Mouse (Mus musculus) ES-CJ7 (cell line): ENCODE measurements around the gene Abcf1.
"Not testable (repeated sequence)": the region's sequence is repeated elsewhere in the genome, so short reads cannot be mapped to it uniquely, and the experiment has no call there.

Experiments
- DNase-seq: peaks from one replicate; pipeline ENCODE4 v3.0.0; 2011; ENCODE audit warnings: low read depth, low spot score

Gene Abcf1

DNA sequence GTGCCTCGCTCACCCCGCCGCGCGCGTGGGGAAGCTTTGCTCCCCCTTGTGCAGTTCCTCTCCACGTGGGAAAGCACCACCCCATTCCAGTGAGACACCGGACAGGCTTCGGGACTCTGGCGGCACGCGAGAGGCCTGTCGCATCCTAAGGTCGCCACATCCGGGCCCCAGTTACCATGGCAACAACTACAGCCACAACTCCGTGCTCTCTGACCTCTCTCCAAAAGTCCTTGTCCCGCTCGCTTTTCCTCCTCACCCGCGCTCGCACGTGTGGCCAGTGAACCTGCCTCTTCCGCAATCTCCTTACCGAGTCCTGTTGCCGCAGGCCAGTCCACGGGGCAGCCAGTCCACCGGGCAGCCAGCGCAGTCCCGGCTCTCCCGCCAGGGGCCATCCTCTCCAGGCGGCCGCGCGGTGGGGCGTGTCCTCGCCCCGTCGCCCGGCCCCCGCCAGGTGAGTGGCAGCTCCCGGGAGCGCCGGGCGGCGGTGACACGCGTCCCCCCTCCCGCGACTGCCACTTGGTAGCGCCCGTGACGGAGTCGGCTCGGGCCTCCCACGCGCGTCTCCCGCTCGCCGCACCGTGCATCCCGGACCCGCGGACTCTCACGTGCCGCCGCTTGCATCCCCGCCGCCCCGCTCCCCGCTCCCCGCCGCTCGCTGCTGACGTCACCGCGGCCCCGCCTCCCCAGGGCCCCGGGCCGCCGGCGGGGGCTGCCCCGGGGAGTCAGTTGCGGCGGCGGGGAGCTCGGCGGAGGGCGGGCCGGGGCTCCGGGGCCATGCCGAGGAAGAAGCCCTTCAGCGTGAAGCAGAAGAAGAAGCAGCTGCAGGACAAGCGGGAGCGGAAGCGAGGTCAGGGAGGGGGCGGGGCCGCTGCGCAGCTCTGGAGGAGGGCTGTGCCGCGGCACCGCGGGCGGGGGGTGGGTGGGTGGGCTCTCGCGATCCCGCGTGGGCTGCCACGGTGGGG is 10.1 kb upstream of the Abcf1 start, which contains the start of the genes Gnl1 and Prr3:
TSS of gene Gnl1 (plus strand) at position 451 of the 962 bp plus-strand sequence.
TSS of gene Prr3 (minus strand) at position 836 of the 962 bp plus-strand sequence.
- peak; percentile 94 for DNase-seq

DNA sequence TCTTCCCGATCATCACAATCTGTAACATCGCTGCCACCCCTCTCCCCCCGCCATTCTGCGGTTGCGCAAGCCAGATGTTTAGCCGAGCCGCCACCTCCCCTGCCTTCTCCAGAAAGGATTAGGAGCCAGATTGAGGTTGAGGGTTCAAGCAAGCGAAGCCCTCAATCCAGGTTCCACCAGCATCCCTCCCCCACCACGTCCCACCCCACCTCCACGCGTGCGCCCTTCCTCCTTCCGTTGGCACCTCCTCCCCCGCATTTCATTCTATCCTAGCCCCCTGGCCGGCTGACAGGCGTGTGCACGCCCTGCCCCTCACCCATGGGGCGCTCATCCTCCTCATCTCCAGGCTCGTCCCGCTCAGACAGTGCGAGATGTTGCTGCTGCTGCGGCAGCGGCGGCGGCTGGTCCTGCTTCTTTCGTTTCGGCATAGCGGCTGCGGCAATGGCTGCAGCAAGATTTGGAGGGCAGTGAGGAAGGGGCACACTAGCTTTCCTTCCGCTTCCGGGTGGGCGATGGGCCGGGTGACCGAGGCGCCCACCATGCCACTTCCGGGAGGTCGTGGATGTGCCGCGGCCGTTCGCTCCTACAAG is 9.3 kb upstream of the Abcf1 start:
- DNase-seq: peak; percentile 77

- no peak for DNase-seq
Observed at GRCm38 (mm10) chr17:35972131-35972530, 2.6 kb upstream of the Abcf1 start.

- no peak for DNase-seq
Observed at GRCm38 (mm10) chr17:35967621-35968020, 1.9 kb downstream of the Abcf1 start.

DNA sequence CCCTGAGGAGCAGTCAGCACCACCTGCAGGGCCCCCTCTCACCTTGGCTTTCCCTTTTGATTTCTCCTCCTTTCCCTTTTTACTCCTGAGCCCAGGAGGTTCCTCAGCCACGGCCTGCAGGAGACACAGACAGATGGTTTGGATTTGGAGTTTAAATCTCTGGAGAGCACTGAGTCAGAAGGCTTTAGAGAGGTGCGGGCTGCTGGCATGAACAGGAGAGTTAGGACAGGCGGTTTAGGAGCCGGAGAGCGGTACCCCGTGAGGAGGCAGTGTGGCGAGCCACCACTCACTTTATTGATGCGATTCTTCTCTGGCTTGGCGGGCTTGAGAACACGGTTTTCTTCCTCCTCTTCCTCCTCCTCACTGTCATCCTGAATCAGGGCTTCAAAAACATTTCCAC is 6.3 kb downstream of the Abcf1 start:
- no peak for DNase-seq

GRCm38 (mm10) chr17:35958533-35959223 is 10.9 kb downstream of the Abcf1 start:
- DNase-seq: no peak

GRCm38 (mm10) chr17:35954665-35955064 is 14.9 kb downstream of the Abcf1 start:
- no peak for DNase-seq

DNA sequence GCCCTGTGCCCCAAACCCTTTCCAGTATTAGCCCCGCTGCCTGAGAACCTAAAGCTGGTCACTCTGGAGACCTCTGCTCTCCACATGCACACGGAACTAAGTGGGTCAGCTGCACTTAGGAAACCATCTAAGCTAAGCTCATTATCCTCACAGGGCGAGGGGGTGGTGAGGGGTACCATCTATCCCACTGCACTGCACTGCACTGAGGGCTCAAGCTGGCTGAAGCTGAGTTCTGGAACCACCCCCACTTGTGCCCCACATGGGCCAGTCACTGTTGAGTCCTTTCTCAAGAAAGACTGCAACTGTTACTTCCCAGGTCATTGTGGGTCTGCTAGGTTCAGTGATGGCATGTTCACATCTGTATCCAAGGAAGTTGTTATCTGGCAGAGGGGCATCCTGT is 17.0 kb downstream of the Abcf1 start:
- not testable (repeated sequence) for DNase-seq

DNA sequence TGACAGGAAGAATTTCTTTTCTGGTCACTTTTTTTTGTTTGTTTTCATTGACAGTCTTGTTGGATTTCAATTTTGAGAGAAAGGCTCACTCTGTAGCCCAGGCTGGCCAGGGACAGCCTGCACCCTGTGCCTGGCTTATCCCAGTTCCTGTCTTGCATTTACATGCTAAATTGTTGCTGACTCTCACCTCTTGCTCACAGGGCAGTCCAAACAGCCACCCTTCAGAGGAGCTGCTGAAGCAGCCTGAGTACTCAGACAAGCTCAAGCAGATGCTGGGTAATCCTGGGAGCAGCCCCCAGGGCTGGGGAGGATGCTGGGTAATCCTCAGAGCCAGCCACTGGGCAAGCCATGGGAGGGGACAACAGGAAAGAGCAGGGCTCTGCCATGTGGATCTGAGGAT is 18.6 kb downstream of the Abcf1 start:
- DNase-seq: not testable (repeated sequence)

DNA sequence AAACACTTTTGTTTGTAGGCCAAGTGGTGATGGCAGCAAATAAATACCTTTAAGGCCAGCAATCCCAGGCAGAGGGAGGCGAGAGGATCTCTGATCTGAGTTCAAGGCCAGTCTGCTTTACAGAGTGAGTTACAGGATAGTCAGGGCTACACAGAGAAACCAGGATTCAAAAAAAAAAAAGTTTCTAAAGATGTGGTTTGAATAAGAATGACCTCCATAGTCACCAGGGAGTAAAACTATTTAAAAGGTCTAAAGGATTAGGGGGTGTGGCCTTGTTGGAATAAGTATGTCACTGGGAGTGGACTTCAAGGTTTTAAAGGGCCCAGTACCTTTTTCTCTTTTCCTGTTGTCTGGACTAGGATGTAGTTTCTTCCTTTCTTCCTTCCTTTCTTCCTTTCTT is 29.6 kb downstream of the Abcf1 start:
- peak; percentile 91 for DNase-seq

- DNase-seq: peak; percentile 95
Observed at GRCm38 (mm10) chr17:35939108-35939507, 30.5 kb downstream of the Abcf1 start.

DNA sequence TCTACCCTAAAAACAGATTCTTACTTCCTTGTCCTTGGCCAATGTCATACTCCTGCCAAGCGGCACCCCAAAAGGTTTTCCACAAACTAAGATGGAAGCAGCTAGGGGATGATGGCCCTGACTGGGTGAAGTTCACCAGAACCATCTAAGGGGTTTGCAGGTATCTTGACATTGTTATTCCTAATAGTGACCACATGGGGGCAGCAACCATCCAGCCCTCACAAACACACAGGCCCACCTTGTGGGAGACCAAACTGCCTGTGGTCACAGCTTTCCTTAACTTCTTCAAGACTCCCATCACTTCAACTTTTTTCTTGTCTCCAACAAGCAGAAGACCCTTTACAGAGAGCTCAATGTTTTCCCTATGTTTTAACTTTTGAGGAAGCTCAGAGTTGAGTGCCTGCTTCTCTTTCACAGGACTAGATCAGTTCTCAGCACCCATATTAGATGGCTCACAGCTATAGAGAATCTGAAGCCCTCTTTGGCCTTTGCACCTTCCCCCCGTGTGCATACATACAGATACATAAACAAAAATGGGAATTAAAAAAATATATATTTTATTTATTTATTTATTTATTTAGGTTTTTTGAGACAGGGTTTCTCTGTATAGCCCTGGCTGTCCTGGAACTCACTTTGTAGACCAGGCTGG is 31.7 kb downstream of the Abcf1 start:
- peak; percentile 91 for DNase-seq

- not testable (repeated sequence) for DNase-seq
Observed at GRCm38 (mm10) chr17:35935763-35936162, 33.8 kb downstream of the Abcf1 start.

DNA sequence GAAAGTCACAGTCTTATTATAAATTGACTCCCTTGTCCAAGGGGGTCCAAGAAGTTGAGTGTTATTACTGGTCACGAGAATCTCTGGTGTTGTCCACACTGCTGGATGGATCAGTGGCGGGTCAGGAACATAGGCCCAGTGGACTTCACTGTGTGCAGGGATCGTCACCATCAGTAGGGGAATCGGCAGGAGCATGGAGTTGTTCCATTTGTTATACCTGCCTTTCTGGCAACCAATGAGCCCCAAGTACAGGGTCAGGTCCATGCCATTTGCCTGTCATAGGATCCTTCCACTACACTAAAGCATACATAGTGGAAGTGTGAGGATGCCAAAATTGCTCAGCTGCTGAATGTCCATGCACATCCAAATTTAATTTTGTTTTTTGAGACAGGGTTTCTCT is 37.0 kb downstream of the Abcf1 start:
- no peak for DNase-seq

DNA sequence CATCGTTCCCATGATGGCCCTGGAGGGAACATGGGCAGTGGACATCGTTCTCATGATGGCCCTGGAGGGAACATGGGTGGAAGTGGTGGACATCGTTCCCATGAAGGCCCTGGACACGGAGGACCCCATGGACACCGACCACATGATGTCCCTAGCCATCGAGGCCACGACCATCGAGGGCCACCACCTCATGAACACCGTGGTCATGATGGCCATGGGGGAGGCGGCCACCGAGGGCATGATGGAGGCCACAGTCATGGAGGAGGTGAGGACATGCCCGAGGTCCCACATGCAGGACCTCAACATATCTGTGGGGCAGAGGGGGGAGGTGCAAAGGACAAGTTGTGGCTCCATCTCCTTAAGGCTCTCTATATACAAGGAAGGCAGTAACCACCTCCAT is 38.9 kb downstream of the Abcf1 start:
- no peak for DNase-seq

GRCm38 (mm10) chr17:35929534-35929933 is 40.0 kb downstream of the Abcf1 start:
- no peak for DNase-seq

GRCm38 (mm10) chr17:35927471-35927870 is 42.1 kb downstream of the Abcf1 start:
- DNase-seq: no peak

GRCm38 (mm10) chr17:35923281-35923680 is 46.3 kb downstream of the Abcf1 start:
- DNase-seq: no peak

DNA sequence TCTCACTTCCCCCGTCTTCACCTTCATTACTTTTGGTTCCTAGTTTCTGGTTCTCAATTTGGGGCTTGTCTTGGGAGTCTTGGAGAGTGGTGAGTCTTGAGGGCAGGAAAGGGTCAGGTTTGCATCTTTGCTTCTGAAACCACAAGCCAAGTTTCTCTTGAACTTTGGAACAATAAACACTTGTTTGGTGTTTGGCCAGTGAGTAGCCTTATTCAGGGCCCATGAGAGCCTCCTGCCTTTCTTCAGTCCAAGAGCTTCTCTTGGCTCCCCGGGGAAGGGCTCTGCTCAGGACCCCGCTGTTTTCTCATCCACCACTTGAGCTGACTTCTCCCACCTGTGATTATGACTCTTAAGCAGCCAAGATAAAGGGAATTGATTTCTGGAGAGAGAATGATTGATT is 47.0 kb downstream of the Abcf1 start:
- DNase-seq: no peak

DNA sequence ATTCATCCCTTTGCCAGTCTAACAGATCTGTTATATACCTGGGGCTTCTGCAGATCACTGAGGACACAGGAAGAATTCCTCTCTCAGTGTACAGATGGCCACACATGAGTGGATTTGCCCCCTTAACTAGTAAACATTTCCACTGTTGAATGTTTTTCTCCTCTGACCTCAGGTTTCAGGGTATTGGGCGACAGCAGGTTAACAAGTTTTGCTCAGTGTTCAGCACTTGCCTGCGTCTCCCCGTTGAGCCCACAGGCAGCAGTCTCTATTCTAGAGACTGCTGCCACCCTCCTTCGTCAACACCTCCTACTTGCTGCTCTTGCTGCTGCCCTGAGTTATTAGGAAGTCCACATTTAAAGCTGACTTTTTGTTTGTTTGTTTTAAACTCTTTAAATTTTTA is 47.9 kb downstream of the Abcf1 start:
- no peak for DNase-seq

- DNase-seq: peak; percentile 70
Observed at GRCm38 (mm10) chr17:35920862-35921562, 48.5 kb downstream of the Abcf1 start.
